Mouse (Mus musculus) left cerebral cortex, postnatal 25 days (tissue): ENCODE results near the gene Ugt1a5. TPM values are rescaled to one million over a fixed set of nuclear protein-coding genes. Genes with fewer than 3 reads are reported as not detected.

ENCODE experiments used
- total RNA-seq, 2 experiments: library from RNA; stranded (reverse); gene quantifications; 2 replicates each; pipeline ENCODE4 v1.2.3; 2021

Ugt1a5 gene
- total RNA-seq, 2 experiments from 2014 or later, result not detected

Other genes with a start within 250 kb of the Ugt1a5 start
- 10 to 100 TPM; 19.6 to 25.0 TPM for gene Usp40, start 157.5 kb upstream of the Ugt1a5 start, total RNA-seq
- gene Ugt1a10, start 110.6 kb upstream of the Ugt1a5 start, total RNA-seq, result not detected
- gene Ugt1a9, start 95.2 kb upstream of the Ugt1a5 start, total RNA-seq, result not detected
- gene Ugt1a8, start 78.2 kb upstream of the Ugt1a5 start, total RNA-seq, result not detected
- under 1 TPM; 0.76 to 0.78 TPM for gene Ugt1a7c, start 71.0 kb upstream of the Ugt1a5 start, total RNA-seq
- gene Ugt1a6b, start 62.8 kb upstream of the Ugt1a5 start, total RNA-seq, result not detected
- 1 to 10 TPM in 1 of 2 experiments, under 1 TPM in 1; 0.94 to 1.1 TPM for gene Ugt1a6a, start 31.2 kb upstream of the Ugt1a5 start, total RNA-seq
- not detected for gene Ugt1a2, start 34.6 kb downstream of the Ugt1a5 start, total RNA-seq
- 1 to 10 TPM; 2.6 to 3.2 TPM for gene Dnajb3, start 39.8 kb downstream of the Ugt1a5 start, total RNA-seq
- gene Ugt1a1, start 45.9 kb downstream of the Ugt1a5 start, total RNA-seq, result not detected
- under 1 TPM in 1 of 2 experiments, not detected in 1; 0.07 TPM for gene Mroh2a, start 61.0 kb downstream of the Ugt1a5 start, total RNA-seq
- gene Hjurp, start 111.6 kb downstream of the Ugt1a5 start, total RNA-seq, result 10 to 100 TPM; 32.8 to 37.1 TPM
- gene Trpm8, start 111.6 kb downstream of the Ugt1a5 start, total RNA-seq, result under 1 TPM; 0.11 to 0.21 TPM
- not detected for gene Spp2, start 240.9 kb downstream of the Ugt1a5 start, total RNA-seq